Mouse (Mus musculus) stomach, postnatal 0 days (tissue): ENCODE data around the gene Rnf19b.
A peak's percentile ranks its signal among the peaks of the same experiment; 100 is the strongest.

ENCODE experiments used
- CTCF ChIP-seq: IDR thresholded peaks from 2 replicates; pipeline ENCODE4 v1.5.1; 2016; ENCODE audit warnings: antibody characterized with exemption, low read depth, mild to moderate bottlenecking, moderate library complexity
- EP300 ChIP-seq: optimal IDR thresholded peaks from 2 replicates; pipeline ENCODE3; 2016; ENCODE audit warnings: antibody characterized with exemption

- peak; percentile 27; the same call in 1 of the 2 replicates for TF ChIP-seq CTCF
- TF ChIP-seq EP300 = no peak
These were observed 8.6 kb upstream of the Rnf19b start for GRCm38 (mm10) chr4:129049306-129050011.
